Mouse (Mus musculus) hindbrain, embryonic 15.5 days (tissue): Measurements from ENCODE around the gene Fez1. TPM values are rescaled to one million over a fixed set of nuclear protein-coding genes. Genes with fewer than 3 reads are reported as not detected.

Source experiments
- ATAC-seq: fragments of 200-750 bp; cut with Nextera tagmentation; 2 replicates; pipeline ENCODE4 v1.8.0; 2017; ENCODE audit warnings: low read depth, moderate number of reproducible peaks, moderate TSS enrichment; ENCODE audit not compliant: low FRiP score
- H3K27ac ChIP-seq: fragments of 300-500 bp; sonication (generic); replicated peaks from 2 replicates; pipeline ENCODE4 v1.5.1; 2015; ENCODE audit warnings: mild to moderate bottlenecking, inconsistent platforms
- H3K27me3 ChIP-seq: fragments of 300-500 bp; sonication (generic); 2 replicates; pipeline ENCODE4 v1.6.1; 2015; ENCODE audit warnings: control low read depth, inconsistent platforms
- H3K36me3 ChIP-seq: fragments of 300-500 bp; sonication (generic); 2 replicates; pipeline ENCODE4 v1.6.1; 2015; ENCODE audit warnings: control low read depth, inconsistent platforms
- H3K4me1 ChIP-seq: fragments of 300-500 bp; sonication (generic); replicated peaks from 2 replicates; pipeline ENCODE4 v1.6.1; 2015; ENCODE audit warnings: control low read depth, inconsistent platforms
- H3K4me2 ChIP-seq: fragments of 300-500 bp; sonication (generic); 2 replicates; pipeline ENCODE4 v1.6.1; 2015; ENCODE audit warnings: moderate library complexity, mild to moderate bottlenecking, inconsistent platforms
- H3K4me3 ChIP-seq: fragments of 300-500 bp; sonication (generic); 2 replicates; pipeline ENCODE4 v1.5.1; 2015; ENCODE audit warnings: mild to moderate bottlenecking, inconsistent platforms
- H3K9ac ChIP-seq: fragments of 300-500 bp; sonication (generic); 2 replicates; pipeline ENCODE4 v1.6.1; 2015; ENCODE audit warnings: inconsistent platforms
- H3K9me3 ChIP-seq: fragments of 300-500 bp; sonication (generic); 2 replicates; pipeline ENCODE4 v1.6.1; 2016; ENCODE audit warnings: control low read depth, inconsistent platforms
- WGBS: fragments of 180-500 bp; shearing (Covaris S2); methylation state at CpG from one replicate; pipeline ENCODE4 v1.1.7; 2015; 5-methylcytosine and 5-hydroxymethylcytosine counted together
- polyA plus RNA-seq: library from polyadenylated mRNA; unstranded; fragments of >200 nt; fragmentation: Nextera tagmentation; extraction: Ambion mirVana; gene quantifications from 2 replicates; pipeline ENCODE4 v1.2.1, GENCODE M21; 2015

The Fez1 gene
- polyA plus RNA-seq, 1 experiment from 2014 or later: 554 TPM

GRCm38 (mm10) chr9:36905452-36905851, 83.8 kb downstream of the Fez1 start:
- H3K4me3 ChIP-seq: no peak overlapping the region
- no peak overlapping the region for H3K9ac ChIP-seq
- no peaks in the 10 kb centered on the region for H3K27me3 ChIP-seq
- 0 out of 2 replicates have a peak, but pooled peaks cover 3% of the 10 kb centered on the region for H3K36me3 ChIP-seq
- no peak overlapping the region for H3K27ac ChIP-seq
- 64% methylated on average over 4 of the region's 4 CpGs for WGBS
- no peak overlapping the region for H3K4me2 ChIP-seq
- peak; percentile 68; the same call in 1 of the 2 replicates for ATAC-seq
- peaks cover 7% of the 10 kb centered on the region; the same call in 1 of the 2 replicates for H3K4me1 ChIP-seq
- H3K9me3 ChIP-seq: no peaks in the 10 kb centered on the region

- Histone ChIP-seq H3K9ac (no peak overlapping the region), H3K4me2 (0 out of 2 replicates have a peak overlapping the region, but pooled peaks have one; percentile 10), H3K4me1 (peaks cover 10% of the 10 kb centered on the region; the same call in 1 of the 2 replicates), H3K27me3 (no peaks in the 10 kb centered on the region), H3K27ac (0 out of 2 replicates have a peak overlapping the region, but pooled peaks have one; percentile 26), H3K9me3 (no peaks in the 10 kb centered on the region), H3K4me3 (no peak overlapping the region), H3K36me3 (no peaks in the 10 kb centered on the region)
- 8% methylated on average over 6 of the region's 6 CpGs for WGBS
- ATAC-seq: 0 out of 2 replicates have a peak, but pooled peaks have one; percentile 52
These were observed 94.7 kb downstream of the Fez1 start for GRCm38 (mm10) chr9:36916362-36916761.

GRCm38 (mm10) chr9:36916915-36917314, 95.3 kb downstream of the Fez1 start:
- 0 out of 2 replicates have a peak overlapping the region, but pooled peaks have one; percentile 26 for H3K27ac ChIP-seq
- no peak for ATAC-seq
- no peaks in the 10 kb centered on the region for H3K36me3 ChIP-seq

GRCm38 (mm10) chr9:36918582-36918981, 96.9 kb downstream of the Fez1 start:
- H3K27me3 ChIP-seq: no peaks in the 10 kb centered on the region
- no peaks in the 10 kb centered on the region for H3K9me3 ChIP-seq
- ATAC-seq: no peak
- H3K4me2 ChIP-seq: no peak overlapping the region
- WGBS: 59% methylated on average over 3 of the region's 3 CpGs
- H3K36me3 ChIP-seq: no peaks in the 10 kb centered on the region
- peaks cover 14% of the 10 kb centered on the region for H3K4me1 ChIP-seq
- H3K27ac ChIP-seq: no peak overlapping the region
- no peak overlapping the region for H3K9ac ChIP-seq
- no peak overlapping the region for H3K4me3 ChIP-seq

More at GRCm38 (mm10) chr9:36916915-36917314, 95.3 kb downstream of the Fez1 start:
- H3K4me3 ChIP-seq: no peak overlapping the region
- 60% methylated on average over 5 of the region's 5 CpGs for WGBS
- no peak overlapping the region for H3K9ac ChIP-seq
- peaks cover 10% of the 10 kb centered on the region; the same call in 1 of the 2 replicates for H3K4me1 ChIP-seq
- no peaks in the 10 kb centered on the region for H3K27me3 ChIP-seq
- H3K4me2 ChIP-seq: no peak overlapping the region
- H3K9me3 ChIP-seq: no peaks in the 10 kb centered on the region

GRCm38 (mm10) chr9:36919472-36919871, 97.8 kb downstream of the Fez1 start:
- 54% methylated on average over 4 of the region's 4 CpGs for WGBS
- Histone ChIP-seq H3K4me2 (no peak overlapping the region), H3K36me3 (no peaks in the 10 kb centered on the region), H3K9me3 (no peaks in the 10 kb centered on the region), H3K27ac (no peak overlapping the region), H3K27me3 (no peaks in the 10 kb centered on the region), H3K4me1 (peaks cover 14% of the 10 kb centered on the region), H3K9ac (no peak overlapping the region), H3K4me3 (no peak overlapping the region)
- ATAC-seq: no peak

- Histone ChIP-seq H3K4me2 (no peak overlapping the region), H3K36me3 (no peaks in the 10 kb centered on the region), H3K9ac (no peak overlapping the region), H3K4me1 (peaks cover 9% of the 10 kb centered on the region), H3K27me3 (no peaks in the 10 kb centered on the region), H3K9me3 (no peaks in the 10 kb centered on the region), H3K27ac (peak overlapping the region; percentile 43), H3K4me3 (no peak overlapping the region)
- WGBS: 30% methylated on average over 13 of the region's 13 CpGs
- peak; percentile 72 for ATAC-seq
These were observed 100.2 kb downstream of the Fez1 start for GRCm38 (mm10) chr9:36921718-36922415.

GRCm38 (mm10) chr9:36923753-36924152, 102.1 kb downstream of the Fez1 start:
- Histone ChIP-seq H3K4me1 (peaks cover 7% of the 10 kb centered on the region), H3K36me3 (no peaks in the 10 kb centered on the region), H3K27me3 (no peaks in the 10 kb centered on the region), H3K4me3 (no peak overlapping the region), H3K27ac (no peak overlapping the region), H3K4me2 (no peak overlapping the region), H3K9ac (no peak overlapping the region), H3K9me3 (no peaks in the 10 kb centered on the region)
- 91% methylated on average over 5 of the region's 5 CpGs for WGBS
- no peak for ATAC-seq

Other genes with a start within 250 kb of the Fez1 start
- gene Gm17689, start 239.2 kb upstream of the Fez1 start, polyA plus RNA-seq: not detected in 2 replicates
- not detected in 2 replicates for gene A630095E13Rik, start 178.5 kb upstream of the Fez1 start, polyA plus RNA-seq
- not detected in 2 replicates for gene Acrv1, start 128.6 kb upstream of the Fez1 start, polyA plus RNA-seq
- gene Chek1, start 94.8 kb upstream of the Fez1 start, polyA plus RNA-seq: 10.2 and 11.5 TPM in 2 replicates
- gene Stt3a, start 54.2 kb upstream of the Fez1 start, polyA plus RNA-seq: 92.2 and 102 TPM in 2 replicates
- 116 and 124 TPM in 2 replicates for gene Ei24, start 24.5 kb upstream of the Fez1 start, polyA plus RNA-seq